Mouse (Mus musculus): ENCODE measurements around the gene Ngfr.

DNA sequence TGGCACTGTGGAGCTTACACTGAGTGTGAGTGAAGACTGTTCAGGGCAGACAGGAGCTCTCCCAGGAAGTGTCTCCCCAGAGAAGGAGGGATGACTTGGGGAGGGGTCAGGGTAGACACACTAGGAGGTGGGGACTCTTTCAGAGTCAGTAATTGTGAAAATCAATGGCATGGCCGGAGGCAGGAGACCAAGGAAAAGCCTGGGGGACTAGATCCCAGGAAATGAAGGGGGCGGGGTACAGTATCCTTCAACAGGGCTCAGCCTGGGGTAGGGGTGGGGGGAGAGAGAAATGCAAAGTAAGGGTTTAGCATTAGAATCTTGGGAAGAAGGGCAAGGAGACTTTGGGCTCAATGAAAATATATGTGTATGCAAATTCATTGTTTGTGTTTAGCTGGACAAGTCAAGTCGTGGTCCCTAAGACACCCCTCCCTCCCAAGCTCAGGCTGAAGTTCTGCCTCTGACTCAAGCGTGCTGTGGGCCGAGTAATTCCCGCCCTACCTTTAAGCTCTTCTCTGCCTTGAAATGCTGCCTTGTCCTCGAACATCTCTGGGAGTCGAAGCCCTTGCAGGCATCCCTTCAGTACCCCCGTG is 34.1 kb upstream of the Ngfr start:
- TF ChIP-seq CTCF (IDR thresholded peaks at IDR 0.05; ENCODE audit: insufficient read depth, low read depth, low read length) (no peak), POLR2A (IDR thresholded peaks at IDR 0.05; ENCODE audit: insufficient read depth, low read depth, low read length) (no peak)
